In genomic region chr3:120858281-120858680, GRCm38 (mm10) we compare ENCODE assay signal across 23 mouse cellular contexts.
DNase-seq lines count a peak whose midpoint lies in the region; ATAC-seq lines count a peak whose summit lies in the region.
"Had no signal": no experiment of that assay in that cellular context is flagged by ENCODE, and none has a peak within 500 bp of the region (broad histone marks: within the 10 kb centered on the region; RNA-seq: fewer than 3 reads in every experiment).

No protein-coding gene starts in this region.

- no peak for DNase-seq in cerebellum, postnatal 4 days (ENCODE audit: low spot score in 2 of 2)
- peak; percentile 34 for DNase-seq in R1 (ENCODE audit: low read depth, low spot score)
- peak; percentile 85 for DNase-seq in cerebellum, adult 11-12 months
- DNase-seq in cerebellum, adult 9-11 months: peak; percentile 89
- no peak for DNase-seq in liver
- DNase-seq in adrenal gland, postnatal 25 days: no peak
- DNase-seq in urinary bladder, postnatal 10 days (ENCODE audit: low spot score): no peak
- DNase-seq: adrenal gland, postnatal 36 days; gastrocnemius, postnatal 36 days; heart, adult 18-20 months; heart, postnatal 36 days; kidney, adult 2 months; kidney, postnatal 14 days; left cerebral cortex, postnatal 4 days; liver, embryonic 13.5 days; lung, adult 18-20 months; lung, postnatal 4 days; right cerebral cortex, postnatal 4 days had no signal

- ATAC-seq in cerebellum, adult (ENCODE audit: insufficient number of reproducible peaks, low FRiP score, low TSS enrichment): peak; percentile 99
- ATAC-seq: forebrain, embryonic 15.5 days; hindbrain, postnatal 0 days; intestine, embryonic 15.5 days; lung, postnatal 0 days had no signal

Comparison
In these comparisons a context has a peak if more than half of its experiments do, and no peak if none do; other contexts are left out.
1. DNase-seq: peak in R1 (single experiment), cerebellum, adult 11-12 months (single experiment) and cerebellum, adult 9-11 months (single experiment); none in cerebellum, postnatal 4 days (0 of 2), liver (single experiment), adrenal gland, postnatal 25 days (single experiment) and urinary bladder, postnatal 10 days (single experiment).